Mouse (Mus musculus) liver, embryonic 15.5 days (tissue): ENCODE measurements around the gene Tmem110. TPM values are rescaled to one million over a fixed set of nuclear protein-coding genes. Genes with fewer than 3 reads are reported as not detected.

Source experiments
- ATAC-seq: fragments of 200-750 bp; cut with Nextera tagmentation; 2 replicates; pipeline ENCODE4 v1.8.0; 2017; ENCODE audit warnings: moderate number of reproducible peaks, mild to moderate bottlenecking, moderate library complexity; ENCODE audit not compliant: insufficient read depth
- H3K27ac ChIP-seq: fragments of 300-500 bp; sonication (generic); replicated peaks from 2 replicates; pipeline ENCODE4 v1.5.1; 2015; ENCODE audit warnings: mild to moderate bottlenecking, inconsistent platforms
- H3K27me3 ChIP-seq: fragments of 300-500 bp; sonication (generic); 2 replicates; pipeline ENCODE4 v1.6.1; 2015; ENCODE audit warnings: mild to moderate bottlenecking, inconsistent platforms
- H3K36me3 ChIP-seq: fragments of 300-500 bp; sonication (generic); replicated peaks from 2 replicates; pipeline ENCODE4 v1.6.1; 2015; ENCODE audit warnings: moderate library complexity, mild to moderate bottlenecking, inconsistent platforms
- H3K4me1 ChIP-seq: fragments of 300-500 bp; sonication (generic); replicated peaks from 2 replicates; pipeline ENCODE4 v1.6.1; 2015; ENCODE audit warnings: inconsistent platforms
- H3K4me2 ChIP-seq: fragments of 300-500 bp; sonication (generic); 2 replicates; pipeline ENCODE4 v1.6.1; 2015; ENCODE audit warnings: moderate library complexity, mild to moderate bottlenecking, inconsistent platforms
- H3K4me3 ChIP-seq: fragments of 300-500 bp; sonication (generic); replicated peaks from 2 replicates; pipeline ENCODE4 v1.5.1; 2015; ENCODE audit warnings: mild to moderate bottlenecking, inconsistent platforms
- H3K9ac ChIP-seq: fragments of 300-500 bp; sonication (generic); 2 replicates; pipeline ENCODE4 v1.6.1; 2015; ENCODE audit warnings: moderate library complexity, mild to moderate bottlenecking, inconsistent platforms
- H3K9me3 ChIP-seq: fragments of 300-500 bp; sonication (generic); replicated peaks from 2 replicates; pipeline ENCODE4 v1.6.1; 2016; ENCODE audit warnings: inconsistent platforms
- WGBS: fragments of 180-500 bp; shearing (Covaris S2); methylation state at CpG from one replicate; pipeline ENCODE4 v1.1.7; 2015; ENCODE audit warnings: mixed read lengths; ENCODE audit not compliant: insufficient replicate concordance; 5-methylcytosine and 5-hydroxymethylcytosine counted together
- polyA plus RNA-seq: library from polyadenylated mRNA; unstranded; fragments of >200 nt; fragmentation: Nextera tagmentation; extraction: Ambion mirVana; gene quantifications from 2 replicates; pipeline ENCODE4 v1.2.1, GENCODE M21; 2015

The Tmem110 gene
- polyA plus RNA-seq, 1 experiment from 2014 or later, result 8.8 TPM

GRCm38 (mm10) chr14:30862368-30862767, 37.0 kb downstream of the Tmem110 start:
- H3K4me2 ChIP-seq, result no peak overlapping the region
- no peak for ATAC-seq
- 67% methylated on average over 9 of the region's 9 CpGs for whole genome bisulfite sequencing

GRCm38 (mm10) chr14:30865311-30865710, 39.9 kb downstream of the Tmem110 start:
- Histone ChIP-seq H3K27me3 (no peaks in the 10 kb centered on the region), H3K27ac (no peak overlapping the region), H3K9ac (no peak overlapping the region), H3K4me1 (peaks cover 35% of the 10 kb centered on the region), H3K4me3 (no peak overlapping the region), H3K36me3 (0 out of 2 replicates have a peak, but pooled peaks cover 6% of the 10 kb centered on the region), H3K9me3 (no peaks in the 10 kb centered on the region), H3K4me2 (no peak overlapping the region)
- 66% methylated on average over 3 of the region's 3 CpGs for whole genome bisulfite sequencing
- ATAC-seq, result no peak

More at GRCm38 (mm10) chr14:30862368-30862767, 37.0 kb downstream of the Tmem110 start:
- no peaks in the 10 kb centered on the region for H3K27me3 ChIP-seq
- 0 out of 2 replicates have a peak, but pooled peaks cover 6% of the 10 kb centered on the region for H3K36me3 ChIP-seq
- peaks cover 8% of the 10 kb centered on the region; the same call in 1 of the 2 replicates for H3K4me1 ChIP-seq
- no peaks in the 10 kb centered on the region for H3K9me3 ChIP-seq
- 0 out of 2 replicates have a peak overlapping the region, but pooled peaks have one; percentile 30 for H3K27ac ChIP-seq
- no peak overlapping the region for H3K9ac ChIP-seq
- H3K4me3 ChIP-seq, result no peak overlapping the region

GRCm38 (mm10) chr14:30867042-30867441, 41.7 kb downstream of the Tmem110 start:
- 0 out of 2 replicates have a peak, but pooled peaks cover 6% of the 10 kb centered on the region for H3K36me3 ChIP-seq
- no peak for ATAC-seq

GRCm38 (mm10) chr14:30868826-30869225, 43.4 kb downstream of the Tmem110 start:
- Histone ChIP-seq H3K4me2 (no peak overlapping the region), H3K36me3 (peaks cover 18% of the 10 kb centered on the region), H3K4me3 (no peak overlapping the region), H3K27me3 (no peaks in the 10 kb centered on the region), H3K9me3 (no peaks in the 10 kb centered on the region), H3K9ac (no peak overlapping the region), H3K4me1 (peaks cover 43% of the 10 kb centered on the region), H3K27ac (peak overlapping the region; percentile 67)
- no peak for ATAC-seq
- 58% methylated on average over 10 of the region's 10 CpGs for WGBS

More at GRCm38 (mm10) chr14:30867042-30867441, 41.7 kb downstream of the Tmem110 start:
- Histone ChIP-seq H3K4me1 (peaks cover 34% of the 10 kb centered on the region), H3K4me2 (no peak overlapping the region), H3K9ac (no peak overlapping the region), H3K27ac (no peak overlapping the region), H3K27me3 (no peaks in the 10 kb centered on the region), H3K9me3 (no peaks in the 10 kb centered on the region), H3K4me3 (no peak overlapping the region)
- WGBS, result 16% methylated on average over 5 of the region's 5 CpGs

DNA sequence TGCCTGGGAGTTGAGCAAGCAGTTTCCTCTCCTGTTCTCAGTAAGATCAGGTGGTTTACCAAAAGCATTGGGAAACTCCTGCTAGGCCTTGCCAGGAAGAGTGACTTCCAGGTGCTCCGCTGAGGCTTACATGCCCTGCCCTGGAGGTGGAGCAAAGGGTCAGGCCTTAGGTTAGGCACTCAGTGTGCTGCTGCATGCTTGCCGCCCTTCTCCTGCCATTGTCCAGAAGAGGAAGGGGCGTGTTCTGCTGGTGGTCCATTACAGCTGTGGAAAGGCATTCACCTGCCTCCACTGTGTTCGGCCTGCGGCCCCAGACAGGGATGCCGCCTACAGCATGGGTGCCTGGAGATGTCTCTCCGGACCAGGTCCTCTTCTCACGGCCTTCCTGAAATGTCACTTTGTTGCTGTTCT, 44.0 kb downstream of the Tmem110 start:
- 69% methylated on average over 8 of the region's 8 CpGs for WGBS
- no peak overlapping the region for H3K4me3 ChIP-seq
- peak; percentile 40 for ATAC-seq
- peaks cover 19% of the 10 kb centered on the region for H3K36me3 ChIP-seq
- H3K9me3 ChIP-seq, result no peaks in the 10 kb centered on the region
- no peaks in the 10 kb centered on the region for H3K27me3 ChIP-seq
- H3K4me2 ChIP-seq, result no peak overlapping the region
- H3K9ac ChIP-seq, result no peak overlapping the region
- peak overlapping the region; percentile 67 for H3K27ac ChIP-seq
- H3K4me1 ChIP-seq, result peaks cover 49% of the 10 kb centered on the region

GRCm38 (mm10) chr14:30870206-30871147, 45.1 kb downstream of the Tmem110 start:
- Histone ChIP-seq H3K27ac (peak overlapping the region; percentile 67), H3K4me3 (no peak overlapping the region), H3K9me3 (no peaks in the 10 kb centered on the region), H3K4me2 (no peak overlapping the region; the same call in 1 of the 2 replicates), H3K9ac (no peak overlapping the region), H3K27me3 (no peaks in the 10 kb centered on the region), H3K4me1 (peaks cover 58% of the 10 kb centered on the region), H3K36me3 (peaks cover 19% of the 10 kb centered on the region)
- ATAC-seq, result no peak
- WGBS, result 59% methylated on average over 25 of the region's 25 CpGs

DNA sequence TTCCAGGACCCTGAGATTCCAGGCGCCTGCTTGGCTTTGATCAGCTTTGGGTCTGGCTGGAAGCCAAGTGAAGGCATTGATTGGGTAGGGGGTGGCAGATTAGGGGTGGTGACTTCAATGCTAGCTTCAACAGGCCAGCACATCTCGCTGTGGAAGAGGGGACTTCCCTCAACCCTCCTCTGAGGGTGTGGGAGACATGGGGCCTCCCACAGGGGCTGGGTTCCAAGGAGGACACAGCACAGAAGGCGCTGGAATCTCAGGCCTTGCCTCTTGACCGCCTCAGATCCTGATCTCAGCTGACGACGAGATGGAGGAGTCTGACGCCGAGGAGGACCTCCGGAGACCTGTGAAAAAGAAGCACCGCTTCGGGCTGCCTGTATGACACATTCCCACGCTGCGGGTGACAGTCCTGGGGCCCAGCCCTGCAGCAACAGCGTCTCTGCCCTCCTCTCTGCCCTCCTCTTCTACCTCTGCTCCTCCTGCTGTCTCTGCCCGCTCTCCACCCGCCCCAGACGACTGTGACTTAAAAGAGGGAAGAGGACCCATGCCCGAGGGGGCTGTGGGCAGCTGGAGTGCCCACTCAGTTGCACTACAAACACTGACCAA, 48.8 kb downstream of the Tmem110 start:
- ATAC-seq, result no peak

GRCm38 (mm10) chr14:30875130-30875865, 49.9 kb downstream of the Tmem110 start:
- peaks cover 13% of the 10 kb centered on the region for H3K36me3 ChIP-seq
- H3K27ac ChIP-seq, result peak overlapping the region; percentile 81
- H3K27me3 ChIP-seq, result no peaks in the 10 kb centered on the region
- ATAC-seq, result peak; percentile 71
- WGBS, result 38% methylated on average over 12 of the region's 12 CpGs
- 0 out of 2 replicates have a peak overlapping the region, but pooled peaks have one; percentile 1 for H3K4me2 ChIP-seq
- peaks cover 48% of the 10 kb centered on the region for H3K4me1 ChIP-seq
- H3K4me3 ChIP-seq, result no peak overlapping the region
- H3K9me3 ChIP-seq, result no peaks in the 10 kb centered on the region
- no peak overlapping the region for H3K9ac ChIP-seq

More for the DNA sequence above, 48.8 kb downstream of the Tmem110 start:
- Histone ChIP-seq H3K4me1 (peaks cover 51% of the 10 kb centered on the region), H3K27me3 (no peaks in the 10 kb centered on the region), H3K27ac (peak overlapping the region; percentile 25), H3K9ac (no peak overlapping the region), H3K36me3 (peaks cover 13% of the 10 kb centered on the region), H3K4me2 (no peak overlapping the region), H3K4me3 (no peak overlapping the region), H3K9me3 (no peaks in the 10 kb centered on the region)
- WGBS, result 68% methylated on average over 18 of the region's 18 CpGs

GRCm38 (mm10) chr14:30875955-30876354, 50.6 kb downstream of the Tmem110 start:
- H3K36me3 ChIP-seq, result peaks cover 13% of the 10 kb centered on the region
- H3K4me1 ChIP-seq, result peaks cover 44% of the 10 kb centered on the region
- 0 out of 2 replicates have a peak overlapping the region, but pooled peaks have one; percentile 1 for H3K4me2 ChIP-seq
- H3K27me3 ChIP-seq, result no peaks in the 10 kb centered on the region
- no peak overlapping the region for H3K4me3 ChIP-seq
- H3K9me3 ChIP-seq, result no peaks in the 10 kb centered on the region
- peak overlapping the region; percentile 81 for H3K27ac ChIP-seq
- no peak overlapping the region for H3K9ac ChIP-seq
- peak; percentile 20; the same call in 1 of the 2 replicates for ATAC-seq
- WGBS, result 65% methylated on average over 9 of the region's 9 CpGs

- Histone ChIP-seq H3K36me3 (peaks cover 13% of the 10 kb centered on the region), H3K4me1 (peaks cover 44% of the 10 kb centered on the region), H3K27me3 (no peaks in the 10 kb centered on the region), H3K27ac (peak overlapping the region; percentile 81), H3K4me2 (no peak overlapping the region), H3K9me3 (no peaks in the 10 kb centered on the region), H3K4me3 (no peak overlapping the region), H3K9ac (no peak overlapping the region)
- 78% methylated on average over 10 of the region's 10 CpGs for WGBS
- ATAC-seq, result no peak
These were observed 51.1 kb downstream of the Tmem110 start for GRCm38 (mm10) chr14:30876451-30876850.
